Mouse (Mus musculus) C2C12 (cell line): ENCODE measurements around the gene Btbd8.

Experiments used
- CTCF ChIP-seq: IDR thresholded peaks from one replicate; pipeline ENCODE4 v1.5.1; 2011; ENCODE audit not compliant: control insufficient read depth, insufficient read depth, insufficient read length
- MAX ChIP-seq: IDR thresholded peaks from one replicate; pipeline ENCODE4 v1.6.1; 2011; ENCODE audit warnings: mild to moderate bottlenecking, control low read depth
- USF1 ChIP-seq: IDR thresholded peaks from one replicate; pipeline ENCODE4 v1.6.1; 2011; ENCODE audit warnings: low read depth, mild to moderate bottlenecking, control low read depth, moderate library complexity

DNA sequence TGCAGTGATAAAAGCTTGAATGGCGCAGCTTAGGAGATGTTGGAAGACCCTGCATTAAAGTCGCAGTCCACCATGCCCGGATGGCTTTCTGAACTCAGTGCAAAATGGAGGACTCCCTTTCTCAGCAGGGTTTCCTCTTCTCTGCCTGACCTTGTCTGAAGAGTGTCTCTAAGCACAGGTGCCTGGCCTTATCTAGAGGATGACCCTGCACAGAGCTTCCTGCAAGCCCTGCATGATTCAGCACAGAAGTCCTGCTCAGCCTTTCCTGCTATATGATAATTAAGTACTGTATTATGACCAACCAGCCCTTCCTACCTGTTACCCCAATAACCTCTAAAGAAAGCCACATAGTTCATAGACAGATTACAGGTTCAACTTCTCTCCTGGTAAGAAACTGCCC, 77.7 kb downstream of the Btbd8 start:
- TF ChIP-seq USF1 (no peak), MAX (no peak), CTCF (no peak)
